8 mouse cellular contexts compared by ENCODE assay signal in genomic region chr4:49478118-49478877, GRCm38 (mm10). TPM values are rescaled to one million over a fixed set of nuclear protein-coding genes. Genes with fewer than 3 reads are reported as not detected.
DNase-seq lines count a peak whose midpoint lies in the region; ATAC-seq lines count a peak whose summit lies in the region.

No protein-coding gene starts in this region.

- no peak overlapping the region for H3K27ac ChIP-seq in hindbrain, embryonic 10.5 days
- H3K27ac ChIP-seq in limb, embryonic 15.5 days: no peak overlapping the region
- H3K27ac ChIP-seq in midbrain, embryonic 13.5 days: no peak overlapping the region

- 20% methylated on average over 19 of the region's 19 CpGs for WGBS in hindbrain, embryonic 10.5 days
- WGBS in limb, embryonic 15.5 days: 20% methylated on average over 19 of the region's 19 CpGs
- WGBS in midbrain, embryonic 13.5 days: 18% methylated on average over 19 of the region's 19 CpGs

- no peak overlapping the region for H3K9ac ChIP-seq in limb, embryonic 15.5 days
- no peak overlapping the region for H3K9ac ChIP-seq in midbrain, embryonic 13.5 days (replicated peaks)

- intact Hi-C loops in left cerebral cortex, postnatal 36 days (cut with DNase I): no loop called here

- peaks cover 9% of the 10 kb centered on the region; the same call in 1 of the 2 replicates for H3K27me3 ChIP-seq in hindbrain, embryonic 10.5 days (ENCODE audit: insufficient read depth, poor library complexity, severe bottlenecking)
- H3K27me3 ChIP-seq in limb, embryonic 15.5 days: no peaks in the 10 kb centered on the region
- no peaks in the 10 kb centered on the region; the same call in 1 of the 2 replicates for H3K27me3 ChIP-seq in midbrain, embryonic 13.5 days

- DNase-seq in ZHBTc4 (ENCODE audit: low read depth, low spot score): peak; percentile 29
- peak; percentile 54 for DNase-seq in embryo, embryonic 10.5 days (ENCODE audit: low spot score)
- DNase-seq in hindbrain, embryonic 10.5 days (ENCODE audit: low spot score): peak; percentile 26
- DNase-seq in layer of hippocampus, adult 18-20 months (ENCODE audit: low spot score in 2 of 2): no peak
- no peak for DNase-seq in left cerebral cortex, adult 18-20 months (ENCODE audit: low spot score in 2 of 2)
- no peak for DNase-seq in left cerebral cortex, postnatal 36 days (ENCODE audit: low spot score in 2 of 2)

- H3K4me1 ChIP-seq in hindbrain, embryonic 10.5 days (replicated peaks): peaks cover 11% of the 10 kb centered on the region; the same call in 1 of the 2 replicates
- peaks cover 8% of the 10 kb centered on the region for H3K4me1 ChIP-seq in limb, embryonic 15.5 days
- H3K4me1 ChIP-seq in midbrain, embryonic 13.5 days (replicated peaks): peaks cover 8% of the 10 kb centered on the region

- ATAC-seq in limb, embryonic 15.5 days (ENCODE audit: insufficient number of reproducible peaks, low FRiP score, low TSS enrichment, low read depth): no peak
- ATAC-seq in midbrain, embryonic 13.5 days: peak; percentile 82

- peak overlapping the region; percentile 43 for H3K4me2 ChIP-seq in limb, embryonic 15.5 days
- H3K4me2 ChIP-seq in midbrain, embryonic 13.5 days (replicated peaks): peak overlapping the region; percentile 53

- H3K4me3 ChIP-seq in hindbrain, embryonic 10.5 days: peak overlapping the region; percentile 39
- H3K4me3 ChIP-seq in limb, embryonic 15.5 days: no peak overlapping the region
- peak overlapping the region; percentile 22 for H3K4me3 ChIP-seq in midbrain, embryonic 13.5 days (replicated peaks)

- no peaks in the 10 kb centered on the region for H3K36me3 ChIP-seq in hindbrain, embryonic 10.5 days
- no peaks in the 10 kb centered on the region for H3K36me3 ChIP-seq in limb, embryonic 15.5 days
- H3K36me3 ChIP-seq in midbrain, embryonic 13.5 days: no peaks in the 10 kb centered on the region

- H3K9me3 ChIP-seq in hindbrain, embryonic 10.5 days: no peaks in the 10 kb centered on the region
- H3K9me3 ChIP-seq in limb, embryonic 15.5 days: no peaks in the 10 kb centered on the region
- no peaks in the 10 kb centered on the region for H3K9me3 ChIP-seq in midbrain, embryonic 13.5 days

RNA-seq across cellular contexts. Expression of gene Acnat1, which starts 4.6 kb away (rescaled TPM):
- not detected in 2 replicates for polyA plus RNA-seq in hindbrain, embryonic 10.5 days (2016; fragmentation: Nextera tagmentation; extraction: Ambion mirVana)
- polyA plus RNA-seq in limb, embryonic 15.5 days (2015; fragmentation: Nextera tagmentation; extraction: Ambion mirVana): not detected in 2 replicates
- not detected in 2 replicates for polyA plus RNA-seq in midbrain, embryonic 13.5 days (2015; fragmentation: Nextera tagmentation; extraction: Ambion mirVana)
- total RNA-seq in layer of hippocampus, adult 18-20 months (2021): not detected
- total RNA-seq in left cerebral cortex, adult 18-20 months (2021): under 1 TPM in 1 of 2 experiments, not detected in 1; 0.23 TPM
- not detected for total RNA-seq in left cerebral cortex, postnatal 36 days (2021)

RNA-seq across cellular contexts. Expression of gene Baat, which starts 28.1 kb away (rescaled TPM):
- 0.30 and 0.33 TPM in 2 replicates for polyA plus RNA-seq in hindbrain, embryonic 10.5 days (2016; fragmentation: Nextera tagmentation; extraction: Ambion mirVana)
- 0.12 TPM in 1 of 2 replicates, not detected in the other for polyA plus RNA-seq in limb, embryonic 15.5 days (2015; fragmentation: Nextera tagmentation; extraction: Ambion mirVana)
- polyA plus RNA-seq in midbrain, embryonic 13.5 days (2015; fragmentation: Nextera tagmentation; extraction: Ambion mirVana): 0.13 TPM in 1 of 2 replicates, not detected in the other
- under 1 TPM; 0.18 to 0.37 TPM for total RNA-seq in layer of hippocampus, adult 18-20 months (2021)
- under 1 TPM in 1 of 2 experiments, not detected in 1; 0.23 TPM for total RNA-seq in left cerebral cortex, adult 18-20 months (2021)
- under 1 TPM in 1 of 2 experiments, not detected in 1; 0.41 TPM for total RNA-seq in left cerebral cortex, postnatal 36 days (2021)

RNA-seq across cellular contexts. Expression of gene Mrpl50, which starts 42.6 kb away (rescaled TPM):
- polyA plus RNA-seq in hindbrain, embryonic 10.5 days (2016; fragmentation: Nextera tagmentation; extraction: Ambion mirVana): 74.8 and 77.1 TPM in 2 replicates
- 72.3 and 72.5 TPM in 2 replicates for polyA plus RNA-seq in limb, embryonic 15.5 days (2015; fragmentation: Nextera tagmentation; extraction: Ambion mirVana)
- 78.1 and 82.5 TPM in 2 replicates for polyA plus RNA-seq in midbrain, embryonic 13.5 days (2015; fragmentation: Nextera tagmentation; extraction: Ambion mirVana)
- total RNA-seq in layer of hippocampus, adult 18-20 months (2021): 10 to 100 TPM; 32.9 to 33.6 TPM
- total RNA-seq in left cerebral cortex, adult 18-20 months (2021): 10 to 100 TPM; 30.7 to 31.7 TPM
- total RNA-seq in left cerebral cortex, postnatal 36 days (2021): 10 to 100 TPM; 28.4 to 30.0 TPM

RNA-seq across cellular contexts. Expression of gene Zfp189, which starts 42.7 kb away (rescaled TPM):
- polyA plus RNA-seq in hindbrain, embryonic 10.5 days (2016; fragmentation: Nextera tagmentation; extraction: Ambion mirVana): 10.4 and 10.8 TPM in 2 replicates
- polyA plus RNA-seq in limb, embryonic 15.5 days (2015; fragmentation: Nextera tagmentation; extraction: Ambion mirVana): 10.1 and 11.2 TPM in 2 replicates
- 15.1 and 15.2 TPM in 2 replicates for polyA plus RNA-seq in midbrain, embryonic 13.5 days (2015; fragmentation: Nextera tagmentation; extraction: Ambion mirVana)
- 10 to 100 TPM; 30.1 to 37.3 TPM for total RNA-seq in layer of hippocampus, adult 18-20 months (2021)
- 10 to 100 TPM; 12.8 to 13.3 TPM for total RNA-seq in left cerebral cortex, adult 18-20 months (2021)
- 10 to 100 TPM in 1 of 2 experiments, 1 to 10 TPM in 1; 8.7 to 10.1 TPM for total RNA-seq in left cerebral cortex, postnatal 36 days (2021)

Comparison
In these comparisons a context has a peak if more than half of its experiments do, and no peak if none do; other contexts are left out.
1. DNase-seq: peak in ZHBTc4 (single experiment), embryo, embryonic 10.5 days (single experiment) and hindbrain, embryonic 10.5 days (single experiment); none in layer of hippocampus, adult 18-20 months (0 of 2), left cerebral cortex, adult 18-20 months (0 of 2) and left cerebral cortex, postnatal 36 days (0 of 2).